Mouse (Mus musculus) intestine, embryonic 15.5 days (tissue): ENCODE results near the gene Klhdc1. TPM values are rescaled to one million over a fixed set of nuclear protein-coding genes. Genes with fewer than 3 reads are reported as not detected.

Experiments
- ATAC-seq: fragments of 200-750 bp; cut with Nextera tagmentation; 2 replicates; pipeline ENCODE4 v1.8.0; 2017; ENCODE audit warnings: moderate TSS enrichment, moderate library complexity
- H3K27ac ChIP-seq: fragments of 300-500 bp; sonication (generic); 2 replicates; pipeline ENCODE4 v1.5.1; 2015; ENCODE audit warnings: mild to moderate bottlenecking, inconsistent platforms
- H3K27me3 ChIP-seq: fragments of 300-500 bp; sonication (generic); replicated peaks from 2 replicates; pipeline ENCODE4 v1.6.1; 2015; ENCODE audit warnings: inconsistent platforms
- H3K36me3 ChIP-seq: fragments of 300-500 bp; sonication (generic); 2 replicates; pipeline ENCODE4 v1.6.1; 2015; ENCODE audit warnings: inconsistent platforms
- H3K4me1 ChIP-seq: fragments of 300-500 bp; sonication (generic); replicated peaks from 2 replicates; pipeline ENCODE4 v1.6.1; 2015; ENCODE audit warnings: inconsistent platforms
- H3K4me2 ChIP-seq: fragments of 300-500 bp; sonication (generic); replicated peaks from 2 replicates; pipeline ENCODE4 v1.6.1; 2015; ENCODE audit warnings: mild to moderate bottlenecking, inconsistent platforms
- H3K4me3 ChIP-seq: fragments of 300-500 bp; sonication (generic); replicated peaks from 2 replicates; pipeline ENCODE4 v1.5.1; 2015; ENCODE audit warnings: inconsistent platforms
- H3K9ac ChIP-seq: fragments of 300-500 bp; sonication (generic); 2 replicates; pipeline ENCODE4 v1.6.1; 2015; ENCODE audit warnings: inconsistent platforms
- H3K9me3 ChIP-seq: fragments of 300-500 bp; sonication (generic); 2 replicates; pipeline ENCODE4 v1.6.1; 2016; ENCODE audit warnings: inconsistent platforms
- WGBS: fragments of 180-500 bp; shearing (Covaris S2); methylation state at CpG from one replicate; pipeline ENCODE4 v1.1.7; 2015; 5-methylcytosine and 5-hydroxymethylcytosine counted together
- polyA plus RNA-seq: library from polyadenylated mRNA; unstranded; fragments of >200 nt; fragmentation: Nextera tagmentation; extraction: Ambion mirVana; gene quantifications from 2 replicates; pipeline ENCODE4 v1.2.1, GENCODE M21; 2015

Gene Klhdc1
- polyA plus RNA-seq, 1 experiment from 2014 or later, result 7.4 TPM

GRCm38 (mm10) chr12:69210056-69210979 is 30.7 kb upstream of the Klhdc1 start:
- no peaks in the 10 kb centered on the region for H3K27me3 ChIP-seq
- H3K9me3 ChIP-seq, result no peaks in the 10 kb centered on the region
- no peak overlapping the region for H3K4me3 ChIP-seq
- H3K4me2 ChIP-seq, result no peak overlapping the region
- 91% methylated on average over 18 of the region's 18 CpGs for WGBS
- H3K4me1 ChIP-seq, result no peaks in the 10 kb centered on the region
- H3K9ac ChIP-seq, result no peak overlapping the region
- peaks cover 21% of the 10 kb centered on the region for H3K36me3 ChIP-seq
- no peak for ATAC-seq
- H3K27ac ChIP-seq, result no peak overlapping the region

- Histone ChIP-seq H3K27ac (no peak overlapping the region), H3K9me3 (no peaks in the 10 kb centered on the region), H3K9ac (no peak overlapping the region), H3K36me3 (peaks cover 24% of the 10 kb centered on the region), H3K4me3 (no peak overlapping the region), H3K4me2 (no peak overlapping the region), H3K27me3 (no peaks in the 10 kb centered on the region), H3K4me1 (no peaks in the 10 kb centered on the region)
- no peak for ATAC-seq
- 85% methylated on average over 5 of the region's 5 CpGs for WGBS
These were observed 29.9 kb upstream of the Klhdc1 start for GRCm38 (mm10) chr12:69211057-69211456.

- Histone ChIP-seq H3K27ac (no peak overlapping the region), H3K36me3 (peaks cover 30% of the 10 kb centered on the region)
- 92% methylated on average over 13 of the region's 13 CpGs for WGBS
These were observed 27.7 kb upstream of the Klhdc1 start for GRCm38 (mm10) chr12:69213186-69213777.

GRCm38 (mm10) chr12:69214393-69214792 is 26.6 kb upstream of the Klhdc1 start:
- Histone ChIP-seq H3K4me3 (no peak overlapping the region), H3K9me3 (no peaks in the 10 kb centered on the region), H3K9ac (no peak overlapping the region), H3K4me2 (no peak overlapping the region), H3K36me3 (peaks cover 35% of the 10 kb centered on the region), H3K27me3 (no peaks in the 10 kb centered on the region), H3K4me1 (no peaks in the 10 kb centered on the region), H3K27ac (no peak overlapping the region)
- no peak for ATAC-seq
- WGBS, result 94% methylated on average over 7 of the region's 7 CpGs

More at GRCm38 (mm10) chr12:69213186-69213777, 27.7 kb upstream of the Klhdc1 start:
- H3K9me3 ChIP-seq, result no peaks in the 10 kb centered on the region
- ATAC-seq, result no peak
- H3K4me2 ChIP-seq, result no peak overlapping the region
- no peaks in the 10 kb centered on the region for H3K4me1 ChIP-seq
- H3K9ac ChIP-seq, result no peak overlapping the region
- no peaks in the 10 kb centered on the region for H3K27me3 ChIP-seq
- no peak overlapping the region for H3K4me3 ChIP-seq

GRCm38 (mm10) chr12:69215000-69215785 is 25.8 kb upstream of the Klhdc1 start:
- Histone ChIP-seq H3K9ac (no peak overlapping the region), H3K4me2 (no peak overlapping the region), H3K4me1 (no peaks in the 10 kb centered on the region), H3K27me3 (no peaks in the 10 kb centered on the region), H3K4me3 (no peak overlapping the region), H3K36me3 (peaks cover 39% of the 10 kb centered on the region), H3K27ac (no peak overlapping the region), H3K9me3 (no peaks in the 10 kb centered on the region)
- ATAC-seq, result no peak
- 84% methylated on average over 3 of the region's 3 CpGs for WGBS

- Histone ChIP-seq H3K27me3 (no peaks in the 10 kb centered on the region), H3K4me1 (no peaks in the 10 kb centered on the region), H3K4me2 (no peak overlapping the region), H3K4me3 (no peak overlapping the region), H3K9me3 (no peaks in the 10 kb centered on the region), H3K36me3 (peaks cover 40% of the 10 kb centered on the region), H3K9ac (no peak overlapping the region), H3K27ac (no peak overlapping the region)
- 96% methylated on average over 7 of the region's 7 CpGs for WGBS
- no peak for ATAC-seq
These were observed 24.4 kb upstream of the Klhdc1 start for GRCm38 (mm10) chr12:69216587-69216986.

GRCm38 (mm10) chr12:69220613-69221277 is 20.2 kb upstream of the Klhdc1 start:
- Histone ChIP-seq H3K4me2 (no peak overlapping the region), H3K27me3 (no peaks in the 10 kb centered on the region), H3K4me3 (no peak overlapping the region), H3K36me3 (peaks cover 25% of the 10 kb centered on the region), H3K4me1 (no peaks in the 10 kb centered on the region), H3K9me3 (no peaks in the 10 kb centered on the region), H3K9ac (no peak overlapping the region), H3K27ac (no peak overlapping the region)
- 89% methylated on average over 19 of the region's 19 CpGs for WGBS
- no peak for ATAC-seq

GRCm38 (mm10) chr12:69227776-69228466 is 13.1 kb upstream of the Klhdc1 start, which contains the start of gene Pole2:
Pole2 (minus strand) TSS chr12:69228195.
- no peaks in the 10 kb centered on the region for H3K9me3 ChIP-seq
- H3K27me3 ChIP-seq, result no peaks in the 10 kb centered on the region
- ATAC-seq, result peak; percentile 98
- peak within 1 kb of the TSS; percentile 64 for H3K9ac ChIP-seq
- WGBS, result under 1% methylated on average over 37 of the region's 37 CpGs
- H3K36me3 ChIP-seq, result peaks cover 3% of the 10 kb centered on the region; the same call in 1 of the 2 replicates
- H3K4me3 ChIP-seq, result peak within 1 kb of the TSS; percentile 72
- peak within 1 kb of the TSS; percentile 59 for H3K4me2 ChIP-seq
- H3K27ac ChIP-seq, result peak within 1 kb of the TSS; percentile 89
- no peaks in the 10 kb centered on the region; the same call in 1 of the 2 replicates for H3K4me1 ChIP-seq

- Histone ChIP-seq H3K4me2 (no peak overlapping the region), H3K9me3 (no peaks in the 10 kb centered on the region), H3K27me3 (no peaks in the 10 kb centered on the region), H3K27ac (no peak overlapping the region), H3K4me3 (no peak overlapping the region), H3K9ac (no peak overlapping the region), H3K4me1 (no peaks in the 10 kb centered on the region; the same call in 1 of the 2 replicates), H3K36me3 (no peaks in the 10 kb centered on the region)
- no peak for ATAC-seq
- 65% methylated on average over 2 of the region's 2 CpGs for WGBS
These were observed 11.7 kb upstream of the Klhdc1 start for GRCm38 (mm10) chr12:69229251-69229650.

GRCm38 (mm10) chr12:69235782-69236181 is 5.2 kb upstream of the Klhdc1 start:
- Histone ChIP-seq H3K27ac (no peak overlapping the region), H3K36me3 (no peaks in the 10 kb centered on the region), H3K4me3 (no peak overlapping the region), H3K4me2 (no peak overlapping the region), H3K9ac (no peak overlapping the region), H3K9me3 (no peaks in the 10 kb centered on the region), H3K27me3 (no peaks in the 10 kb centered on the region), H3K4me1 (no peaks in the 10 kb centered on the region)
- WGBS, result 76% methylated on average over 6 of the region's 6 CpGs
- no peak for ATAC-seq

GRCm38 (mm10) chr12:69238284-69238683 is 2.7 kb upstream of the Klhdc1 start:
- Histone ChIP-seq H3K4me1 (no peaks in the 10 kb centered on the region), H3K9me3 (no peaks in the 10 kb centered on the region), H3K36me3 (no peaks in the 10 kb centered on the region), H3K4me3 (no peak overlapping the region), H3K27ac (no peak overlapping the region), H3K27me3 (no peaks in the 10 kb centered on the region), H3K4me2 (no peak overlapping the region), H3K9ac (no peak overlapping the region)
- ATAC-seq, result no peak
- 37% methylated on average over 3 of the region's 3 CpGs for WGBS
